Mouse (Mus musculus) kidney, embryonic 16.5 days (tissue): ENCODE results near the gene Als2. TPM values are rescaled to one million over a fixed set of nuclear protein-coding genes. Genes with fewer than 3 reads are reported as not detected.

ENCODE experiments used
- ATAC-seq: fragments of 200-750 bp; cut with Nextera tagmentation; 2 replicates; pipeline ENCODE4 v1.8.0; 2017; ENCODE audit warnings: moderate TSS enrichment; ENCODE audit not compliant: low FRiP score, low TSS enrichment
- H3K27ac ChIP-seq: fragments of 300-500 bp; sonication (generic); 2 replicates; pipeline ENCODE4 v1.5.1; 2014; ENCODE audit warnings: low read length
- H3K27me3 ChIP-seq: fragments of 300-500 bp; sonication (generic); 2 replicates; pipeline ENCODE4 v1.6.1; 2014; ENCODE audit warnings: low read length, control low read depth, mixed read lengths; ENCODE audit not compliant: insufficient read depth
- H3K36me3 ChIP-seq: fragments of 300-500 bp; sonication (generic); 2 replicates; pipeline ENCODE4 v1.6.1; 2014; ENCODE audit warnings: low read length, control low read depth, mixed read lengths; ENCODE audit not compliant: insufficient read depth
- H3K4me1 ChIP-seq: fragments of 300-500 bp; sonication (generic); 2 replicates; pipeline ENCODE4 v1.6.1; 2014; ENCODE audit warnings: low read length, control low read depth, mixed read lengths; ENCODE audit not compliant: insufficient read depth
- H3K4me2 ChIP-seq: fragments of 300-500 bp; sonication (generic); replicated peaks from 2 replicates; pipeline ENCODE4 v1.6.1; 2014; ENCODE audit warnings: low read depth, low read length
- H3K4me3 ChIP-seq: fragments of 300-500 bp; sonication (generic); 2 replicates; pipeline ENCODE4 v1.5.1; 2014; ENCODE audit warnings: mild to moderate bottlenecking, low read length
- H3K9ac ChIP-seq: fragments of 300-500 bp; sonication (generic); replicated peaks from 2 replicates; pipeline ENCODE4 v1.6.1; 2014; ENCODE audit warnings: low read length
- H3K9me3 ChIP-seq: fragments of 300-500 bp; sonication (generic); 2 replicates; pipeline ENCODE4 v1.6.1; 2016; ENCODE audit warnings: low read length, control low read depth
- WGBS: fragments of 180-500 bp; shearing (Covaris S2); extraction: QIAGEN DNeasy Blood & Tissue Kit; methylation state at CpG from one replicate; pipeline ENCODE4 v1.1.7; 2014; 5-methylcytosine and 5-hydroxymethylcytosine counted together
- polyA plus RNA-seq: library from polyadenylated mRNA; unstranded; fragments of >200 nt; fragmentation: Nextera tagmentation; extraction: Ambion mirVana; gene quantifications from 2 replicates; pipeline ENCODE4 v1.2.1, GENCODE M21; 2015

Gene Als2
- 12.4 and 13.8 TPM in 2 replicates for polyA plus RNA-seq

- no peaks in the 10 kb centered on the region for H3K27me3 ChIP-seq
- peak within 1 kb of the TSS; percentile 72 for H3K27ac ChIP-seq
- peak; percentile 97 for ATAC-seq
- H3K36me3 ChIP-seq: no peaks in the 10 kb centered on the region
- H3K4me2 ChIP-seq: peak within 1 kb of the TSS; percentile 72
- peak within 1 kb of the TSS; percentile 75 for H3K4me3 ChIP-seq
- WGBS: under 1% methylated on average over 56 of the region's 58 CpGs
- H3K4me1 ChIP-seq: 0 out of 2 replicates have a peak, but pooled peaks cover 4% of the 10 kb centered on the region
- peak within 1 kb of the TSS; percentile 87 for H3K9ac ChIP-seq
- H3K9me3 ChIP-seq: peaks cover 3% of the 10 kb centered on the region; the same call in 1 of the 2 replicates
Observed at GRCm38 (mm10) chr1:59236856-59237441, at the start of gene Als2. TSS of gene Als2 (minus strand) at chr1:59237231.

DNA sequence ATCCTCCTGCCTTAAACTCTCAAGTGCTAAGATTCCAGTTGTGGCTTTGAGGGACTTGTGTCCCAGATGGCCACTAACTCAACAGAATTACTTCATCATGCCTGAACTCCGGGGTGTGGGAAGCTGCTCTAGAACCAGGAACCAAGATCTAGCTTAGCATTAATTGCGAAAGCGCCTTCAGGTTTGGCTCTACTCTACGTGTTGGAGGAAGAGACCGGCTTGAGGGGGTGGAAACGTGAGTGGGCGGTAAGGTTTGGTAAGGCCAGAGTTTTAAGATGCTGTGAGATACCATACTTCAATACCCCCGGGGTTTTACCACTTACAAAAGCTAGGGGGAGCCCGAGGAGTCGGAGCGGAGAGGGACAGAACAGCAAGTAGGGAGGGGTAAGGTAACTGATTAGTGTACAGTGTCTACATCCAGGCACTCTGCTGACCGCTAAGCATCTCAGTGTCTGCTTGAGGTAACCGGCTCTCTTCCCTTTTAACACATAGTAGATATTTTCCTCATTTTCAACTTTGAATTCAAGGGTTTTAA lies 49.4 kb upstream of the Als2 start:
- Histone ChIP-seq H3K27me3 (no peaks in the 10 kb centered on the region), H3K4me2 (no peak overlapping the region), H3K4me3 (no peak overlapping the region), H3K4me1 (no peaks in the 10 kb centered on the region), H3K9ac (no peak overlapping the region), H3K36me3 (no peaks in the 10 kb centered on the region), H3K27ac (no peak overlapping the region), H3K9me3 (no peaks in the 10 kb centered on the region)
- WGBS: 74% methylated on average over 13 of the region's 13 CpGs
- no peak for ATAC-seq

- Histone ChIP-seq H3K9me3 (no peaks in the 10 kb centered on the region), H3K27me3 (no peaks in the 10 kb centered on the region), H3K4me2 (no peak overlapping the region), H3K4me3 (no peak overlapping the region), H3K27ac (no peak overlapping the region), H3K9ac (no peak overlapping the region), H3K36me3 (no peaks in the 10 kb centered on the region), H3K4me1 (no peaks in the 10 kb centered on the region)
- 87% methylated on average over 5 of the region's 5 CpGs for WGBS
- no peak for ATAC-seq
Observed at GRCm38 (mm10) chr1:59285880-59286279, 48.8 kb upstream of the Als2 start.

- 0 out of 2 replicates have a peak, but pooled peaks cover 7% of the 10 kb centered on the region for H3K4me1 ChIP-seq
- H3K36me3 ChIP-seq: no peaks in the 10 kb centered on the region
- H3K9me3 ChIP-seq: no peaks in the 10 kb centered on the region
- no peak overlapping the region for H3K9ac ChIP-seq
- WGBS: 70% methylated on average over 3 of the region's 3 CpGs
- no peak overlapping the region for H3K27ac ChIP-seq
- no peak overlapping the region for H3K4me2 ChIP-seq
- no peak overlapping the region for H3K4me3 ChIP-seq
- H3K27me3 ChIP-seq: no peaks in the 10 kb centered on the region
- no peak for ATAC-seq
Observed at GRCm38 (mm10) chr1:59272189-59272588, 35.2 kb upstream of the Als2 start.

DNA sequence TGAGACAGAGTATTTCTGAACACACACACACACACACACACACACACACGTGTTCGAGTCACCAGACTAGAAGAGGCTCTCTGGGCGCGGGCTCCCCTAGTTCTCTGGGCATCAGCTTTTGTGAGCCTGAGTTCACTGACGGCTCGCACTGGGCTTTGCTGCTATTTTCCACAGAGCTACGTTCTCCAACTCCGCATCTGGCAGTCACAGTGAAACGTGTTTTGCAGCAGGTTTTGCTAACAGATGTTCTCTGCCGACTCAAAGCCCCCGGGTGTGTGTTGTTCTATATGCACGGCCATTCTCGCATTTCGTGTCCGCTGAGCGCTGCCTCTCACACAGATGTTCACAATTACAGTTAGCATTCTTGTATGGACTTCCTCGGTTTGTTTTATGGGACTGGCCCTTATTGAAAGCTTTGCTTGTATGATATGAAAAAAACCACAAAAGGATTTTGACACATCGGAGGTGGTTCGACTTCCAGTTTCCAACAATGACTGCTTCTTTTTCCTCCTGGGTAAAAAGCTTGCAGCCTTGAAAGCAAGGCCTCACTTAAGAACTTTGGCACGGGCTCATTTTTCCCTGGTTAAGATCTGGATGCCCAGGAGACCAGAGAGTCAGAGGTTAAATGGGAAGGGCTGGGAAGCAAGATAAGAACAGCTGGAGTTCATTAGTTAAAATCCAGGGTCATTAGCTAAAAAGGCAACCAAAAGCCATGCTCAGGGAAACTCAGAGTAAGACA lies 33.1 kb upstream of the Als2 start:
- Histone ChIP-seq H3K27ac (0 out of 2 replicates have a peak overlapping the region, but pooled peaks have one; percentile 6), H3K4me2 (no peak overlapping the region)
- 42% methylated on average over 20 of the region's 20 CpGs for WGBS

DNA sequence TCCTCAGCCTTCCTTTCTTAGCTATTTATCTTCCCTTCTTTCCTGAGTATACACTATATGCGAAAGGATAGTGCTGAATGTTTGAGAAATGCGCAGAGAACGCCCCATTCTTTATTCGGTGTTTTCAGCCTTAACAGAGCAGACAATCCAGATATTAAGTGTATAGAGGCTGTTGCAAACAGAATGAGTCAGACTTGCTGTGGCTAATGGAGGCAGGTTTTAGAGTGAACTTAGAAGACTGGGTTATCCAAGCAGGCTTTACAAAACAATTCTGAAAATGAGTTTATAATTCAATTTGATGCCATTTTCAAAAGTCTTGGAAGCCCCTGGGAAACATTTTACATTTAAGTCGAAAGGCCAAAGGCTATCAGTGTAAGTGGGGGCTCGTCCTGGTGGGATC lies 32.4 kb upstream of the Als2 start:
- Histone ChIP-seq H3K4me2 (no peak overlapping the region), H3K9me3 (no peaks in the 10 kb centered on the region), H3K9ac (no peak overlapping the region), H3K4me3 (no peak overlapping the region), H3K4me1 (0 out of 2 replicates have a peak, but pooled peaks cover 7% of the 10 kb centered on the region), H3K36me3 (no peaks in the 10 kb centered on the region), H3K27ac (no peak overlapping the region), H3K27me3 (no peaks in the 10 kb centered on the region)
- ATAC-seq: no peak
- WGBS: 91% methylated on average over 6 of the region's 6 CpGs

More for the DNA sequence above, 33.1 kb upstream of the Als2 start:
- Histone ChIP-seq H3K9me3 (no peaks in the 10 kb centered on the region), H3K27me3 (no peaks in the 10 kb centered on the region), H3K36me3 (no peaks in the 10 kb centered on the region), H3K4me1 (0 out of 2 replicates have a peak, but pooled peaks cover 7% of the 10 kb centered on the region), H3K4me3 (no peak overlapping the region), H3K9ac (no peak overlapping the region)
- peak; percentile 6; the same call in 1 of the 2 replicates for ATAC-seq

- WGBS: 60% methylated on average over 8 of the region's 8 CpGs
- Histone ChIP-seq H3K9me3 (no peaks in the 10 kb centered on the region), H3K4me3 (no peak overlapping the region), H3K27me3 (no peaks in the 10 kb centered on the region), H3K27ac (no peak overlapping the region), H3K4me1 (0 out of 2 replicates have a peak, but pooled peaks cover 7% of the 10 kb centered on the region), H3K4me2 (no peak overlapping the region), H3K36me3 (no peaks in the 10 kb centered on the region), H3K9ac (no peak overlapping the region)
- no peak for ATAC-seq
Observed at GRCm38 (mm10) chr1:59268931-59269330, 31.9 kb upstream of the Als2 start.

DNA sequence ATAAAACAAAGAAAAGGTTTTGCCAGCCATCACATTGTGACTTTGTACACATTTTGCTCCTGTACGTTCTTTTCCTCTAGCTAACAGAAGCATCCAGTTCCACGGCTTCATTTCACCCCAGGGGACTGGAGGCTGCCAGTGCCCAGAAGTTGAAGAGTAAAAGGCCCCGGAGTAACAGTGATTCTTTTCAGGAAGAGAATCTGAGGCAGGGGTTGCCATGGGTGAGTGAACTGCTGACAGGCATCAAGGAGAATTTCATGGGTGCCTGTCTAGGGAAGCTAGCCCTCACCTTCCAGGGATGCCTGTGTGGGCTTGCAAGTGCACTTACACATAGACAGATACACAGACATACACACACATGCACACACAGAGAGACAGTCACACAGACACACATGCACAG lies 20.7 kb upstream of the Als2 start:
- Histone ChIP-seq H3K9ac (0 out of 2 replicates have a peak overlapping the region, but pooled peaks have one; percentile 7), H3K4me2 (no peak overlapping the region), H3K9me3 (no peaks in the 10 kb centered on the region), H3K36me3 (no peaks in the 10 kb centered on the region), H3K4me1 (peaks cover 22% of the 10 kb centered on the region), H3K27ac (no peak overlapping the region), H3K27me3 (no peaks in the 10 kb centered on the region), H3K4me3 (no peak overlapping the region)
- ATAC-seq: no peak
- WGBS: 17% methylated on average over 3 of the region's 3 CpGs

GRCm38 (mm10) chr1:59256751-59257231 lies 19.8 kb upstream of the Als2 start, which contains the start of gene Cdk15:
TSS of gene Cdk15 (plus strand) at chr1:59256906.
- H3K9ac ChIP-seq: 0 out of 2 replicates have a peak within 1 kb of the TSS, but pooled peaks have one; percentile 7
- peak within 1 kb of the TSS; percentile 41 for H3K4me2 ChIP-seq
- H3K27ac ChIP-seq: peak within 1 kb of the TSS; percentile 43; the same call in 1 of the 2 replicates
- 7% methylated on average over 13 of the region's 13 CpGs for WGBS
- H3K27me3 ChIP-seq: no peaks in the 10 kb centered on the region
- no peak within 1 kb of the TSS for H3K4me3 ChIP-seq
- H3K36me3 ChIP-seq: no peaks in the 10 kb centered on the region
- H3K4me1 ChIP-seq: peaks cover 22% of the 10 kb centered on the region
- no peaks in the 10 kb centered on the region for H3K9me3 ChIP-seq
- peak; percentile 75 for ATAC-seq
